ENCODE assay signal across 29 mouse cellular contexts in the genomic region with DNA sequence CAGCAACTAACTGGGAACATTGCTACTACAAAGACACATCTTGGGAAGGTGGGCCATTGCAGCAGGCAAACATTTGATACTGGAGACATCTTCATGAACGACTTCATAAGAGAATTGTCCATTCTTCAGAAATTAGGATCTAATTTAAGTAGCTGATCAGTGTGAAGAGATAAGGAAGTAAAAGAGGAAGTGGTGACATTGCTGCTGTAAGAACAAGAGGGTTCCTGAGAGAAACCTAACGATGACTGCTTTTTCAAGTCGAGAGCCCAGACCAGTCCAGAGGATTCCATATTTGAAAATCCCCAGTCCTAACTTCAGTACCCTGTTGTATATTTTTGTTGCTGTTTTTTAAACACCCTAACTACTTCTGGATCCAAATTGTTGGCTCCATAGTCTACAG. TPM values are rescaled to one million over a fixed set of nuclear protein-coding genes. Genes with fewer than 3 reads are reported as not detected.
DNase-seq lines count a peak whose midpoint lies in the region; ATAC-seq and TF ChIP-seq lines count a peak whose summit lies in the region.
"Had no signal": no experiment of that assay in that cellular context is flagged by ENCODE, and none has a peak within 500 bp of the region (broad histone marks: within the 10 kb centered on the region; RNA-seq: fewer than 3 reads in every experiment).

No protein-coding gene starts in this region.

- no peaks in the 10 kb centered on the region for H3K79me2 ChIP-seq in MEL (ENCODE audit: control insufficient read depth, insufficient read depth, low read length, poor library complexity)

- no peak for TF ChIP-seq CTCF in MEL (IDR thresholded peaks at IDR 0.05 in 2 of 3, conservative IDR thresholded peaks at IDR 0.05 in 1 of 3; ENCODE audit: control insufficient read depth in 1 of 3, insufficient read depth in 1 of 3, low read depth in 2 of 3, low read length in 3 of 3, poor library complexity in 1 of 3, severe bottlenecking in 1 of 3)
- TF ChIP-seq CTCF in lung, postnatal 0 days (IDR thresholded peaks at IDR 0.05): no peak

- H3K4me3 ChIP-seq in MEL (ENCODE audit: control insufficient read depth in 1 of 2, insufficient read depth in 1 of 2, low read depth in 2 of 2, low read length in 2 of 2): no peak overlapping the region
- H3K4me3 ChIP-seq in midbrain, embryonic 13.5 days (replicated peaks): no peak overlapping the region
- H3K4me3 ChIP-seq in lung, postnatal 0 days (ENCODE audit: low read depth, low read length): no peak overlapping the region
- H3K4me3 ChIP-seq: erythroblast, embryonic 14.5 days; intestine, embryonic 15.5 days; layer of hippocampus, adult 2 months; limb, embryonic 13.5 days; midbrain, embryonic 10.5 days; myocyte; neural tube, embryonic 12.5 days; stomach, embryonic 15.5 days had no signal

- WGBS in midbrain, embryonic 13.5 days: 97% methylated on average over 3 of the region's 3 CpGs
- WGBS in lung, postnatal 0 days: 63% methylated on average over 3 of the region's 3 CpGs

- DNase-seq in A20 (ENCODE audit: low read depth, low spot score) (peak; percentile 65), MEL (ENCODE audit: low read depth, low spot score) (peak; percentile 77)
- peak; percentile 61 for DNase-seq in splenic B cell, adult 2 months (ENCODE audit: low read depth, low spot score)
- DNase-seq in lung, postnatal 0 days (ENCODE audit: low spot score): no peak
- DNase-seq: adrenal gland, postnatal 10 days; cerebellum, adult 8-10 months; gastrocnemius, postnatal 10 days; heart, postnatal 14 days; kidney, adult 2 months; kidney, postnatal 36 days; liver, postnatal 0 days; lung, postnatal 10 days; right cerebral cortex, postnatal 14 days had no signal

- TF ChIP-seq EP300 in MEL (IDR thresholded peaks at IDR 0.05; ENCODE audit: low read depth in 1 of 2, low read length in 2 of 2): peak; percentile 9 to 89; a peak in 3 of 4 replicates
- TF ChIP-seq EP300 in lung, postnatal 0 days (IDR thresholded peaks at IDR 0.05): no peak

- no peak overlapping the region for H3K9ac ChIP-seq in MEL (ENCODE audit: control insufficient read depth, low read depth, low read length, poor library complexity, severe bottlenecking)
- no peak overlapping the region for H3K9ac ChIP-seq in midbrain, embryonic 13.5 days (replicated peaks)
- no peak overlapping the region for H3K9ac ChIP-seq in lung, postnatal 0 days (replicated peaks; ENCODE audit: low read depth)
- H3K9ac ChIP-seq: intestine, embryonic 15.5 days; limb, embryonic 13.5 days; liver, postnatal 0 days; neural tube, embryonic 12.5 days; stomach, embryonic 15.5 days had no signal

- H3K4me1 ChIP-seq in MEL (ENCODE audit: control insufficient read depth in 1 of 2, insufficient read depth in 2 of 2, low read length in 2 of 2): peaks cover 4 to 7% of the 10 kb centered on the region in 2 experiments
- no peaks in the 10 kb centered on the region for H3K4me1 ChIP-seq in midbrain, embryonic 13.5 days (replicated peaks)
- no peaks in the 10 kb centered on the region for H3K4me1 ChIP-seq in lung, postnatal 0 days (ENCODE audit: insufficient read depth, low read depth, low read length)
- H3K4me1 ChIP-seq: intestine, embryonic 15.5 days; limb, embryonic 13.5 days; midbrain, embryonic 10.5 days; neural tube, embryonic 12.5 days; stomach, embryonic 15.5 days had no signal

- peaks cover 12 to 13% of the 10 kb centered on the region in 2 experiments for H3K36me3 ChIP-seq in MEL (ENCODE audit: control insufficient read depth in 1 of 2, insufficient read depth in 2 of 2, low read length in 2 of 2)
- H3K36me3 ChIP-seq in splenic B cell, adult 2 months (ENCODE audit: control insufficient read depth, insufficient read depth, low read length, poor library complexity, severe bottlenecking): peaks cover 2% of the 10 kb centered on the region
- H3K36me3 ChIP-seq in midbrain, embryonic 13.5 days: peaks cover 25% of the 10 kb centered on the region
- no peaks in the 10 kb centered on the region for H3K36me3 ChIP-seq in lung, postnatal 0 days (ENCODE audit: insufficient read depth, low read length)

- peak; percentile 56 to 84; a peak in 3 of 4 replicates for ATAC-seq in hematopoietic stem cell, adult 5-6 weeks (replicated peaks in 1 of 2; ENCODE audit: insufficient read depth in 1 of 2, low FRiP score in 2 of 2, low TSS enrichment in 1 of 2, low read depth in 1 of 2, poor library complexity in 2 of 2, severe bottlenecking in 2 of 2)
- no peak for ATAC-seq in midbrain, embryonic 13.5 days
- no peak for ATAC-seq in lung, postnatal 0 days
- ATAC-seq in monocyte, adult 5-6 weeks (replicated peaks; ENCODE audit: insufficient number of reproducible peaks, low FRiP score, low TSS enrichment, poor library complexity, severe bottlenecking): no peak
- ATAC-seq: forebrain, embryonic 16.5 days; hindbrain, embryonic 16.5 days; intestine, embryonic 15.5 days; liver, postnatal 0 days; midbrain, embryonic 16.5 days had no signal

- H3K9me3 ChIP-seq in MEL (replicated peaks; ENCODE audit: insufficient read depth, low read length): no peaks in the 10 kb centered on the region
- H3K9me3 ChIP-seq in midbrain, embryonic 13.5 days: peaks cover 3% of the 10 kb centered on the region; the same call in 1 of the 2 replicates
- H3K9me3 ChIP-seq in lung, postnatal 0 days (ENCODE audit: low read length): no peaks in the 10 kb centered on the region
- H3K9me3 ChIP-seq: intestine, embryonic 15.5 days; midbrain, embryonic 10.5 days; neural tube, embryonic 12.5 days; stomach, embryonic 15.5 days had no signal

- TF ChIP-seq POLR2A in MEL (IDR thresholded peaks at IDR 0.05; ENCODE audit: control insufficient read depth in 1 of 2, insufficient read depth in 1 of 2, low read depth in 1 of 2, low read length in 2 of 2, poor library complexity in 1 of 2): no peak

- H3K4me2 ChIP-seq in midbrain, embryonic 13.5 days (replicated peaks): no peak overlapping the region
- no peak overlapping the region for H3K4me2 ChIP-seq in lung, postnatal 0 days (replicated peaks; ENCODE audit: low read depth, low read length)
- H3K4me2 ChIP-seq: intestine, embryonic 15.5 days; limb, embryonic 13.5 days; liver, embryonic 11.5 days; neural tube, embryonic 12.5 days; stomach, embryonic 15.5 days had no signal

- H3K27ac ChIP-seq in MEL (ENCODE audit: control insufficient read depth, low read depth, low read length): 0 out of 2 replicates have a peak overlapping the region, but pooled peaks have one; percentile 9
- no peak overlapping the region for H3K27ac ChIP-seq in midbrain, embryonic 13.5 days
- H3K27ac ChIP-seq in lung, postnatal 0 days (ENCODE audit: low read length): no peak overlapping the region
- H3K27ac ChIP-seq: intestine, embryonic 15.5 days; layer of hippocampus, adult 2 months; limb, embryonic 13.5 days; macrophage; midbrain, embryonic 10.5 days; neural tube, embryonic 12.5 days; stomach, embryonic 15.5 days had no signal

- no peaks in the 10 kb centered on the region for H3K27me3 ChIP-seq in MEL (ENCODE audit: control insufficient read depth in 1 of 2, insufficient read depth in 2 of 2, low read length in 2 of 2)
- no peaks in the 10 kb centered on the region for H3K27me3 ChIP-seq in splenic B cell, adult 2 months (ENCODE audit: control insufficient read depth, insufficient read depth, low read length, poor library complexity, severe bottlenecking)
- H3K27me3 ChIP-seq in midbrain, embryonic 13.5 days: no peaks in the 10 kb centered on the region
- H3K27me3 ChIP-seq in lung, postnatal 0 days (replicated peaks; ENCODE audit: insufficient read depth, low read length): no peaks in the 10 kb centered on the region
- H3K27me3 ChIP-seq: intestine, embryonic 15.5 days; limb, embryonic 13.5 days; neural tube, embryonic 12.5 days; stomach, embryonic 15.5 days had no signal

- TF ChIP-seq RAD21 in MEL (IDR thresholded peaks at IDR 0.05; ENCODE audit: low read depth, low read length): no peak

TF ChIP-seq in MEL, 35 proteins besides CTCF, POLR2A, EP300 and RAD21:
- TF ChIP-seq KAT2A (conservative IDR thresholded peaks at IDR 0.05; ENCODE audit: low read depth, low read length) (no peak), ELF1 (IDR thresholded peaks at IDR 0.05; ENCODE audit: low read depth, low read length) (0 out of 2 replicates have a peak, but pooled peaks have one; percentile 38), TAL1 (IDR thresholded peaks at IDR 0.05; ENCODE audit: low read length) (no peak), USF1 (IDR thresholded peaks at IDR 0.05; ENCODE audit: low read depth, low read length) (no peak), TCF12 (IDR thresholded peaks at IDR 0.05; ENCODE audit: low read depth, low read length) (no peak), SIN3A (IDR thresholded peaks at IDR 0.05; ENCODE audit: low read length) (no peak), CHD1 (IDR thresholded peaks at IDR 0.05; ENCODE audit: low read depth, low read length) (no peak), RCOR1 (IDR thresholded peaks at IDR 0.05; ENCODE audit: low read depth, low read length) (peak; percentile 41; the same call in 1 of the 2 replicates), MYC (IDR thresholded peaks at IDR 0.05; ENCODE audit: low read depth, low read length) (no peak), ETS1 (IDR thresholded peaks at IDR 0.05; ENCODE audit: low read depth, low read length) (0 out of 2 replicates have a peak, but pooled peaks have one; percentile 39), NRF1 (IDR thresholded peaks at IDR 0.05; ENCODE audit: insufficient read depth, low read depth, low read length, poor library complexity, severe bottlenecking) (no peak), MAZ (IDR thresholded peaks at IDR 0.05; ENCODE audit: low read depth, low read length) (0 out of 2 replicates have a peak, but pooled peaks have one; percentile 32), GATA1 (IDR thresholded peaks at IDR 0.05; ENCODE audit: low read depth, low read length) (peak; percentile 98), TBP (IDR thresholded peaks at IDR 0.05; ENCODE audit: low read depth, low read length) (0 out of 2 replicates have a peak, but pooled peaks have one; percentile 22), POLR2AphosphoS5 (IDR thresholded peaks at IDR 0.05; ENCODE audit: borderline replicate concordance, low read depth, low read length) (no peak), POLR2AphosphoS2 (IDR thresholded peaks at IDR 0.05; ENCODE audit: low read length) (no peak), MEF2A (IDR thresholded peaks at IDR 0.05; ENCODE audit: extremely low read depth, insufficient replicate concordance, low read depth, low read length, poor library complexity, severe bottlenecking) (0 out of 2 replicates have a peak, but pooled peaks have one; percentile 16)

RNA-seq across cellular contexts. Expression of a gene that starts 26.3 kb away (rescaled TPM):
- total RNA-seq in MEL (2012; rRNA removed): 14.2 and 16.1 TPM in 2 replicates
- 10 to 100 TPM in 1 of 2 experiments, not detected in 1; 13.2 TPM for polyA plus RNA-seq in MEL (2012; ENCODE audit: insufficient read depth in 1 of 2, insufficient read length in 2 of 2, low read depth in 1 of 2, low replicate concordance in 2 of 2, missing spikeins in 1 of 2)
- total RNA-seq in hematopoietic stem cell, adult 5-6 weeks (2017): 83.7 and 95.5 TPM in 2 replicates
- 11.7 and 11.8 TPM in 2 replicates for polyA plus RNA-seq in midbrain, embryonic 13.5 days (2015; fragmentation: Nextera tagmentation; extraction: Ambion mirVana)
- 10.6 and 11.9 TPM in 2 replicates for polyA plus RNA-seq in lung, postnatal 0 days (2015; fragmentation: Nextera tagmentation; extraction: Ambion mirVana)
- 93.6 to 161 TPM (median 107 TPM) in 3 replicates for total RNA-seq in monocyte, adult 5-6 weeks (2017)

Comparison
In these comparisons a context has a peak if more than half of its experiments do, and no peak if none do; other contexts are left out.
1. ATAC-seq: peak in hematopoietic stem cell, adult 5-6 weeks (2 of 2); none in midbrain, embryonic 13.5 days (single experiment), lung, postnatal 0 days (single experiment) and monocyte, adult 5-6 weeks (single experiment).